Mouse (Mus musculus): Measurements from ENCODE around the gene Klra9. TPM values are rescaled to one million over a fixed set of nuclear protein-coding genes. Genes with fewer than 3 reads are reported as not detected.
"Not testable (repeated sequence)": the region's sequence is repeated elsewhere in the genome, so short reads cannot be mapped to it uniquely, and the experiment has no call there.

Klra9 gene
- not detected for total RNA-seq (2021)
- long read RNA-seq, experiment 1, result 0 reads
- long read RNA-seq, experiment 2, result 0 reads

DNA sequence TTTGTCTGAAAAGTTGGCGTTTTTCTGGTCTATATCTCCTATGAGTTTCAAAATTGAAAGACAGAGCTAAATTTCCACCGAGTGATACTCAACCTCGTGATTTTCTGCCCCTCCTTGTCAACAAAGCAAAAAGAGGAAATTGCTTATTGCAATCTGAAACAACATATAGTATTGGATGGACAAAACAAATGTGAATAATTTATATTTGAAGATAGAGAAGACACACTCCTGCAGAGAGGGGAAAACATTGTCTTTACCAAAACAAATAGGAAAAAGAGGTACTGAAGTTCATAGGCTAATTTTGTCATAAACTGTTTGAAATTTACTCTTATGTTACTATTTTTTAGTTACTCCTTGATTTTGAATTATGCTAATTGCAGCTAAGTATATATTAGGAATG is at the start of gene Klra9:
Gene Klra9 (minus strand): TSS at position 101 of the 400 bp plus-strand sequence.
- DNase-seq (ENCODE audit: low spot score in 2 of 2), result not testable (repeated sequence)

- no peak for DNase-seq (ENCODE audit: low spot score in 2 of 2)
These were observed 44.6 kb upstream of the Klra9 start for GRCm38 (mm10) chr6:130237536-130237935.

DNA sequence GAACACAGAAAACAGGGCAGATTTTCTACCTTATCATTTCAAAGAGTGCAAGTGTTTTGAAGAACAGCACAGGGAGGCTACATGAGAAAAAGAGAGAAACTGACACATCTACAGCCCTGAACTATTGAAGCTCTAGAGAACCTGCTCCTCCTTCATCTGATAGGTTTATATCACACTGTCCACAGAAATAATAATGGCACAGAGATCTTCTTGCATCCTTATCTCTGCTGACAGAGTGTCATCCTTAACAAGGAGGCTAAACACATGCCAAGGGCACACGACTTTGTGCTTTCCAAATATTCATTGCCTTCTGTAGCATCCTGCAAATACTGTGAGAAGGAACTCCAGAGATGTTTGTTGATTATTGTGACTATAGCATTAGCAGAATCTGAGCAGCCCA is 43.7 kb upstream of the Klra9 start:
- no peak for DNase-seq (ENCODE audit: low spot score in 2 of 2)

DNA sequence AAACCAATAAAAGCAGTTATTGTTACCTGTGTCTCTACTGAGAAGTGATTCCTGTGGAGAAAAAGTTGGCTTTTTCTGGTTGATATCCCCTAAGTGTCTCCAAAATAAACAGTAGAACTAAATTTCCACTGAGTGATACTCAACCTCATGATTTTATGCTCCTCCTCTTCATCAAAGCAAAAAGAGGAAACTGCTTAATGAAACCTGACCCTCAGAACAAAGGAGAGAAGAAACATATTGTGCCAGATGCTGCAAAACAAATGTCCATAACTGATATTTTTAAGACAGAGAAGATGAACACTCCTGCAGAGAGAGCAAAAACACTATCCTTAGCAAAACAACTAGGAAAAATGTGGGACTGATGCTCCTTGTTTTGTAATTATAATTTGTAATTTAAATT is 40.3 kb upstream of the Klra9 start, which contains the start of gene Klra7:
Gene Klra7 (minus strand): TSS at position 101 of the 400 bp plus-strand sequence.
- no peak for DNase-seq (ENCODE audit: low spot score in 2 of 2)

DNA sequence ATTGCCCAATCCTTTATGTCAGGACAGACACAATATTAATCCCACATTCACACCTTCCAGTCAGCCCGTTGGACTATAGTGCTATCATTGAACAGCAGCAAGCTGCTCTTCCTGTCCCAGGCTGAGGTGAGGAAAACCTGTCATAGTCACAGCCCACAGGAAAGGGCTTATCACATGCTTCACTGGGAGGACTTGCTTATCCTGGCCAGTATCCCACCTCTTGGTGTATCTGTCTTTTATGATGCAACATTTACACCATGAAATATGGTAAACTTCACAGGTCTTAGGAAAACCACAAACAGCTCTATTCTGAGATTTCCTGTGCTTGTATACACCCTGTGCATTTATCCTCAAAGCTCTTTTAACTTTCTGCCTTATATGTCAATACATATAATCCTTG is 4.5 kb upstream of the Klra9 start:
- not testable (repeated sequence) for DNase-seq (ENCODE audit: low spot score in 2 of 2)

DNA sequence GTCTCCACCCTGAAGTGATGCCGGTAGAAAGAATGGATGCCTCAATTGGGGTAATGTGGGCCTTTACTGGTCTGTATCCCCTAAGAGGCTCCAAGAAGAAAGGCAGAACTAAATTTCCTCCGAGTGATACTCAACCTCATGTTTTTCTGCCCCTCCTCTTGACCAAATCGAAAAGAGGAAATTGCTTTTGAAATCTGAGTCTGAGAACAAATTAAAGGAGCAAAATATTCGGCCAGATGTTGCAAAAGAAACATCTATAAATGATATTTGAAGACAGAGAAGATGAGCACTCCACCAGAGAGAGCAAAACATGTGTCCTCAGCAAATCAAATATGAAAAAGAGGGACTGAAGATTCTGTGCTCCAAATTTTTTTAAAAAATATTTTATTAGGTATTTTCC is 63.1 kb downstream of the Klra9 start, which contains the start of gene Klra8:
Gene Klra8 (minus strand): TSS at position 101 of the 400 bp plus-strand sequence.
- not testable (repeated sequence) for DNase-seq (ENCODE audit: low spot score in 2 of 2)

Other genes starting within 250 kb of the Klra9 start
- gene Klra6, start 166.2 kb downstream of the Klra9 start, total RNA-seq (2021), result not detected
- gene Klra4, start 125.8 kb downstream of the Klra9 start, total RNA-seq (2021), result not detected
- gene Klra8, start 63.2 kb downstream of the Klra9 start, total RNA-seq (2021), result not detected
- not detected for gene Klra7, start 40.2 kb upstream of the Klra9 start, total RNA-seq (2021)
- gene Klra10, start 88.8 kb upstream of the Klra9 start, total RNA-seq (2021), result not detected
- gene Klra3, start 144.5 kb upstream of the Klra9 start, total RNA-seq (2021), result not detected
- gene Klra1, start 193.8 kb upstream of the Klra9 start, total RNA-seq (2021), result not detected